Mouse (Mus musculus) intestine, embryonic 16.5 days (tissue): Measurements from ENCODE around the gene Rbm39. TPM values are rescaled to one million over a fixed set of nuclear protein-coding genes. Genes with fewer than 3 reads are reported as not detected.

Experiments used
- ATAC-seq: fragments of 200-750 bp; cut with Nextera tagmentation; 2 replicates; pipeline ENCODE4 v1.8.0; 2017; ENCODE audit warnings: moderate TSS enrichment, moderate library complexity
- H3K27ac ChIP-seq: fragments of 300-500 bp; sonication (generic); 2 replicates; pipeline ENCODE4 v1.5.1; 2014; ENCODE audit warnings: mild to moderate bottlenecking, low read length
- H3K27me3 ChIP-seq: fragments of 300-500 bp; sonication (generic); replicated peaks from 2 replicates; pipeline ENCODE4 v1.6.1; 2014; ENCODE audit warnings: low read length, control low read depth, mixed read lengths; ENCODE audit not compliant: control insufficient read depth, insufficient read depth
- H3K36me3 ChIP-seq: fragments of 300-500 bp; sonication (generic); 2 replicates; pipeline ENCODE4 v1.6.1; 2014; ENCODE audit warnings: low read length, control low read depth; ENCODE audit not compliant: control insufficient read depth, insufficient read depth
- H3K4me1 ChIP-seq: fragments of 300-500 bp; sonication (generic); 2 replicates; pipeline ENCODE4 v1.6.1; 2014; ENCODE audit warnings: low read length, control low read depth, mixed read lengths; ENCODE audit not compliant: control insufficient read depth, insufficient read depth
- H3K4me2 ChIP-seq: fragments of 300-500 bp; sonication (generic); 2 replicates; pipeline ENCODE4 v1.6.1; 2014; ENCODE audit warnings: low read depth, low read length, control low read depth
- H3K4me3 ChIP-seq: fragments of 300-500 bp; sonication (generic); 2 replicates; pipeline ENCODE4 v1.5.1; 2014; ENCODE audit warnings: mild to moderate bottlenecking, low read length
- H3K9ac ChIP-seq: fragments of 300-500 bp; sonication (generic); 2 replicates; pipeline ENCODE4 v1.6.1; 2014; ENCODE audit warnings: low read depth, low read length
- H3K9me3 ChIP-seq: fragments of 300-500 bp; sonication (generic); 2 replicates; pipeline ENCODE4 v1.6.1; 2016; ENCODE audit warnings: low read length, control low read depth; ENCODE audit not compliant: control insufficient read depth
- WGBS: fragments of 180-500 bp; shearing (Covaris S2); extraction: QIAGEN DNeasy Blood & Tissue Kit; methylation state at CpG from one replicate; pipeline ENCODE4 v1.1.7; 2014; 5-methylcytosine and 5-hydroxymethylcytosine counted together
- polyA plus RNA-seq: library from polyadenylated mRNA; unstranded; fragments of >200 nt; fragmentation: Nextera tagmentation; extraction: Ambion mirVana; gene quantifications from 2 replicates; pipeline ENCODE4 v1.2.1, GENCODE M21; 2015

The Rbm39 gene
- polyA plus RNA-seq, 1 experiment from 2014 or later, result 473 TPM

- Histone ChIP-seq H3K36me3 (peaks cover 4% of the 10 kb centered on the region; the same call in 1 of the 2 replicates), H3K9me3 (no peaks in the 10 kb centered on the region)
Measured at GRCm38 (mm10) chr2:156151538-156151937, 28.5 kb downstream of the Rbm39 start.

GRCm38 (mm10) chr2:156147316-156147915 lies 32.6 kb downstream of the Rbm39 start:
- ATAC-seq, result no peak
- no peaks in the 10 kb centered on the region for H3K27me3 ChIP-seq
- no peak overlapping the region for H3K9ac ChIP-seq
- H3K36me3 ChIP-seq, result peaks cover 3% of the 10 kb centered on the region; the same call in 1 of the 2 replicates
- H3K4me1 ChIP-seq, result peaks cover 5% of the 10 kb centered on the region
- no peak overlapping the region for H3K27ac ChIP-seq
- 85% methylated on average over 3 of the region's 3 CpGs for WGBS
- no peak overlapping the region for H3K4me3 ChIP-seq
- no peak overlapping the region for H3K4me2 ChIP-seq
- H3K9me3 ChIP-seq, result no peaks in the 10 kb centered on the region

More at GRCm38 (mm10) chr2:156151538-156151937, 28.5 kb downstream of the Rbm39 start:
- Histone ChIP-seq H3K27ac (no peak overlapping the region), H3K4me2 (no peak overlapping the region), H3K27me3 (no peaks in the 10 kb centered on the region), H3K9ac (no peak overlapping the region), H3K4me1 (no peaks in the 10 kb centered on the region; the same call in 1 of the 2 replicates), H3K4me3 (no peak overlapping the region)
- no peak for ATAC-seq

DNA sequence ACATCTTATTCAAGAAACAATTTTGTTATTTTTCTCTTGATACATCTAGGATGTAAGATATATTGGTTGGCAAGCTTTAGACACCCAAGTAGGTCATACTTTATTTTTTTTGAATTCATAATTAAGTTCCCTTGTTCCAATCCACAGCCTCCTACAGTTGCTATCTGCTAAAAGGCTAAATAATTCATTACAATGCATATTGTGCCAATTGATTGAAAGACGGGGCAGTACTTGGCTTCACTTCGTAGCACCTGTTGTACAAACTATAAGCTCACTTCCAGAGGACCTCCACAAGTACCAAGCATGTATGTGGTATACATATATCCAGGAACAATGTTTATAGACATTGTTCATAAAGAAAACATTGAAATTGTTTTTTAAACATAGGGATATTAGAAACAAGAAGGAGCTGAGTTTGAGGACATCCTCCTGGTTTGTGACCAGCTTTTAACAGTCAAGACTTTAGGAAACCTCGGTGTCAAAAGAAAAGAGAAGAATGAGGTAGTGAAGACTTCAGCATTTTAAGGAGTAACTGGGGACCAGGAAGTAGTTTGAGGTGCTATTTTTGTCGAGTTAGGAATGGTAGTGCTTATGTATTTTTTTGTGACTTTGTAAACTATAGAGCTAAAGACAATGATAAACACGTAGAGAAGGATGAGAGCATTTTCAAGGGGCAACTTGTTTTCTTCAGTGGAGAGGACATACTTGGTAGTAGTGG lies 33.6 kb downstream of the Rbm39 start:
- Histone ChIP-seq H3K9ac (no peak overlapping the region), H3K9me3 (no peaks in the 10 kb centered on the region), H3K27me3 (no peaks in the 10 kb centered on the region), H3K36me3 (peaks cover 3% of the 10 kb centered on the region; the same call in 1 of the 2 replicates), H3K27ac (no peak overlapping the region), H3K4me1 (peaks cover 5% of the 10 kb centered on the region), H3K4me2 (no peak overlapping the region), H3K4me3 (no peak overlapping the region)
- 69% methylated on average over 5 of the region's 5 CpGs for WGBS
- no peak for ATAC-seq

DNA sequence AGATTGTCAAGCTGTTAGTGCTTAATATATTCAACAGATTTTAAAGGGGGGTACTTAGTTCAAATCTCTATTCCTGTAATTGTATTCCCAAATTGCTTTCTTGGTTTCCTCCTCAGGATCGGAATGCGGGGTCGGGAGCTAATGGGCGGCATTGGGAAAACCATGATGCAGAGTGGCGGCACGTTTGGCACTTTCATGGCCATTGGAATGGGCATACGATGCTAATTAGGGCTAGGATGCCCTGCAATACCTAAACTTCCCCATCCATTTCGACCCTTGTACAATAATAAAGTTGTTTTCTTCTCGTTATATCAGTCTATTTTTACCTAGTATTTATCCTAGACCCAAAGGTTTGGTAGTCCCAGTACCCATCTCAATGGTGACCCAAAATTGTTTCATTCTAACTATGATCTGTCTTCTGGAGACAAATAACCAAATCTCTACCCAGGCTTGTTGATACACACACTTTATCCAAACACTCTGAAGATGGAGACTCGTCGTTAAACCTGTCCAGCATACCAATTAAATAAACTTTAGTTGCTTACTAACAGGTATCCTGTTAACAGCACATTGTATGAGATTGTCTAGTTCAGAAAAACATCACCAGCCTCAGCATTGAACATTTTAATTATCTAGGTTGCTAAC lies 34.4 kb downstream of the Rbm39 start:
- Histone ChIP-seq H3K9ac (no peak overlapping the region), H3K4me1 (peaks cover 5% of the 10 kb centered on the region), H3K4me2 (no peak overlapping the region), H3K9me3 (no peaks in the 10 kb centered on the region), H3K36me3 (peaks cover 6% of the 10 kb centered on the region), H3K27me3 (no peaks in the 10 kb centered on the region), H3K4me3 (no peak overlapping the region), H3K27ac (no peak overlapping the region)
- no peak for ATAC-seq
- WGBS, result 61% methylated on average over 11 of the region's 11 CpGs

- WGBS, result under 1% methylated on average over 70 of the region's 70 CpGs
- peak within 1 kb of the TSS; percentile 70 for H3K4me2 ChIP-seq
- peak within 1 kb of the TSS; percentile 94 for H3K9ac ChIP-seq
Measured at GRCm38 (mm10) chr2:156143953-156144724, 35.9 kb downstream of the Rbm39 start, which contains the start of the genes Romo1 and Nfs1. Gene Romo1 (plus strand): TSS chr2:156144039. Gene Nfs1 (minus strand): TSS chr2:156144186.

DNA sequence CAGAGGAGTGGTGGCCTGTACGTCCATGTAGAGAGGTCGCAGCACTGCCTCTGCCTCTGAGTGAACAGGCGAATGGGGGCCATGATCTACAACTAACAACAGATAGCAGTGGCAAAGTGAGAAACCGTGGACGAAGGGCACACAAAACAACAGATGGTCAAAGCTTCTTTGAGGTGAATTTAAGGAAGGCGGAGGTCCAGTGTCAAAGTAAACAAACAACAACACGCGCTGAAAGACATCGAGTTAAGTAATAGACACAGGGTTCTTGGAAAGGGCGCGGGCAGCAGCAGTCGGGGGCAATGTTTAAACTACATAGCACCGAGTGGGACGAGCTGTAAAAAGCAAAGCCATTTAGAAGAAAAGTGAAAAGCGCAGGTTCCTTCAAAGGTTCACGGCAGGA lies 36.7 kb downstream of the Rbm39 start:
- WGBS, result 1% methylated on average over 16 of the region's 16 CpGs
- peak overlapping the region; percentile 94 for H3K9ac ChIP-seq

More at GRCm38 (mm10) chr2:156143953-156144724, 35.9 kb downstream of the Rbm39 start, which contains the start of the genes Romo1 and Nfs1:
- H3K27me3 ChIP-seq, result no peaks in the 10 kb centered on the region
- H3K4me3 ChIP-seq, result peak within 1 kb of the TSS; percentile 89
- peak; percentile 96 for ATAC-seq
- no peaks in the 10 kb centered on the region for H3K9me3 ChIP-seq
- H3K27ac ChIP-seq, result peak within 1 kb of the TSS; percentile 95
- H3K36me3 ChIP-seq, result peaks cover 6% of the 10 kb centered on the region; the same call in 1 of the 2 replicates
- peaks cover 5% of the 10 kb centered on the region; the same call in 1 of the 2 replicates for H3K4me1 ChIP-seq

GRCm38 (mm10) chr2:156142820-156143219 lies 37.2 kb downstream of the Rbm39 start:
- 80% methylated on average over 2 of the region's 2 CpGs for WGBS
- H3K4me1 ChIP-seq, result peaks cover 5% of the 10 kb centered on the region; the same call in 1 of the 2 replicates
- no peak for ATAC-seq
- peaks cover 6% of the 10 kb centered on the region; the same call in 1 of the 2 replicates for H3K36me3 ChIP-seq
- H3K4me3 ChIP-seq, result peak overlapping the region; percentile 89; the same call in 1 of the 2 replicates
- H3K27ac ChIP-seq, result no peak overlapping the region
- H3K4me2 ChIP-seq, result peak overlapping the region; percentile 70
- no peaks in the 10 kb centered on the region for H3K9me3 ChIP-seq
- no peaks in the 10 kb centered on the region for H3K27me3 ChIP-seq
- H3K9ac ChIP-seq, result peak overlapping the region; percentile 94

More for the DNA sequence above, 36.7 kb downstream of the Rbm39 start:
- Histone ChIP-seq H3K4me3 (peak overlapping the region; percentile 89), H3K27ac (peak overlapping the region; percentile 95), H3K4me1 (peaks cover 5% of the 10 kb centered on the region; the same call in 1 of the 2 replicates), H3K9me3 (no peaks in the 10 kb centered on the region), H3K36me3 (peaks cover 6% of the 10 kb centered on the region; the same call in 1 of the 2 replicates), H3K27me3 (no peaks in the 10 kb centered on the region), H3K4me2 (peak overlapping the region; percentile 70)
- peak; percentile 10 for ATAC-seq

DNA sequence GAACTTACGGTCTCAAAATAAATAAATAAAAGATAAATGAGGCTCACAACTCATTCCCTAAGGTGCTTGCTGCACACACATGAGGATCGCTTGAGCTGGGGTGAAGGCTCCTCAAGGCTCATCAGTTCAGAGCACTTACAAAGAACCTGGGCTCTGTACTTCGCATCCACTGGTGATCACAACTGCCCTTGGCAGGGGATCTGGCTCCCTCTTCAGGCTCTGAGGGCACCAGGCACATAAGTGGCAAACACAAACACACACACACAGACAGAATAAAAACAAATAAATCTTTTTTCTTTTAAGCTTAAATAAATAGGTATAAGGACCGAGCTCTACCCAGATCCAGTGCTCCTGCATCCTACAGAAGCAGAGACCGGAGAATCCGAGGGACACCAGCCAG lies 44.3 kb downstream of the Rbm39 start:
- Histone ChIP-seq H3K9ac (no peak overlapping the region), H3K4me3 (no peak overlapping the region), H3K27ac (no peak overlapping the region), H3K9me3 (no peaks in the 10 kb centered on the region), H3K27me3 (no peaks in the 10 kb centered on the region), H3K36me3 (peaks cover 9% of the 10 kb centered on the region), H3K4me2 (no peak overlapping the region), H3K4me1 (no peaks in the 10 kb centered on the region)
- ATAC-seq, result no peak
- WGBS, result 81% methylated on average over 6 of the region's 6 CpGs
